In genomic region chr10:120409131-120409530, GRCm38 (mm10) we compare ENCODE assay signal across 21 mouse cellular contexts.
A peak's percentile ranks its signal among the peaks of the same experiment; 100 is the strongest.
DNase-seq lines count a peak whose midpoint lies in the region; ATAC-seq and TF ChIP-seq lines count a peak whose summit lies in the region.
"Had no signal": no experiment of that assay in that cellular context is flagged by ENCODE, and none has a peak within 500 bp of the region (broad histone marks: within the 10 kb centered on the region; RNA-seq: fewer than 3 reads in every experiment).

No protein-coding gene starts in this region.

- H3K36me3 ChIP-seq in heart, embryonic 10.5 days: peaks cover 10% of the 10 kb centered on the region
- no peaks in the 10 kb centered on the region for H3K36me3 ChIP-seq in heart, adult 2 months (ENCODE audit: control insufficient read depth, insufficient read depth, low read length)
- H3K36me3 ChIP-seq in heart, embryonic 14.5 days (ENCODE audit: control insufficient read depth, insufficient read depth, low read length): peaks cover 4% of the 10 kb centered on the region; the same call in 1 of the 2 replicates
- peaks cover 47% of the 10 kb centered on the region for H3K36me3 ChIP-seq in embryonic facial prominence, embryonic 10.5 days (replicated peaks)
- H3K36me3 ChIP-seq in hindbrain, postnatal 0 days (ENCODE audit: insufficient read depth, low read length): no peaks in the 10 kb centered on the region
- H3K36me3 ChIP-seq: embryonic facial prominence, embryonic 15.5 days; forebrain, embryonic 15.5 days; hindbrain, embryonic 12.5 days had no signal

- peaks cover 35% of the 10 kb centered on the region for H3K4me1 ChIP-seq in heart, embryonic 10.5 days
- no peaks in the 10 kb centered on the region for H3K4me1 ChIP-seq in heart, adult 2 months (ENCODE audit: control insufficient read depth, insufficient read depth, low read length)
- H3K4me1 ChIP-seq in heart, embryonic 14.5 days (ENCODE audit: control insufficient read depth in 2 of 2, insufficient read depth in 2 of 2, low read length in 2 of 2): peaks cover 7 to 11% of the 10 kb centered on the region in 2 experiments
- H3K4me1 ChIP-seq in embryonic facial prominence, embryonic 10.5 days: peaks cover 38% of the 10 kb centered on the region
- H3K4me1 ChIP-seq in embryonic fibroblast, embryonic 13.5 days (ENCODE audit: control insufficient read depth, insufficient read depth, low read length): peaks cover 15% of the 10 kb centered on the region
- H3K4me1 ChIP-seq in hindbrain, postnatal 0 days (ENCODE audit: insufficient read depth, low read length): 0 out of 2 replicates have a peak, but pooled peaks cover 3% of the 10 kb centered on the region

- no peaks in the 10 kb centered on the region for H3K27me3 ChIP-seq in heart, embryonic 10.5 days (ENCODE audit: insufficient read depth, poor library complexity, severe bottlenecking)
- no peaks in the 10 kb centered on the region for H3K27me3 ChIP-seq in heart, adult 2 months (ENCODE audit: control insufficient read depth, insufficient read depth, low read length)
- H3K27me3 ChIP-seq in heart, embryonic 14.5 days (ENCODE audit: control insufficient read depth, insufficient read depth, low read length): no peaks in the 10 kb centered on the region
- H3K27me3 ChIP-seq in embryonic facial prominence, embryonic 10.5 days (replicated peaks; ENCODE audit: low read depth, poor library complexity, severe bottlenecking): no peaks in the 10 kb centered on the region
- H3K27me3 ChIP-seq in hindbrain, postnatal 0 days (ENCODE audit: insufficient read depth, low read length): no peaks in the 10 kb centered on the region
- H3K27me3 ChIP-seq: CH12.LX; embryonic facial prominence, embryonic 15.5 days; forebrain, embryonic 15.5 days; hindbrain, embryonic 12.5 days; Patski had no signal

- ATAC-seq in heart, embryonic 14.5 days (ENCODE audit: insufficient number of reproducible peaks, insufficient read depth, low FRiP score, low read depth): no peak; the same call in 1 of the 2 replicates
- no peak for ATAC-seq in hindbrain, postnatal 0 days
- ATAC-seq: activated CD4-positive, CD25-positive, alpha-beta regulatory T cell, adult 4 months; forebrain, embryonic 15.5 days; hindbrain, embryonic 16.5 days; Patski had no signal

- H3K4me3 ChIP-seq in heart, embryonic 10.5 days: no peak overlapping the region
- no peak overlapping the region for H3K4me3 ChIP-seq in heart, adult 2 months
- no peak overlapping the region for H3K4me3 ChIP-seq in heart, embryonic 14.5 days (ENCODE audit: control insufficient read depth in 1 of 2, insufficient read depth in 1 of 2, low read depth in 1 of 2, low read length in 2 of 2)
- no peak overlapping the region for H3K4me3 ChIP-seq in embryonic facial prominence, embryonic 10.5 days
- no peak overlapping the region for H3K4me3 ChIP-seq in embryonic fibroblast, embryonic 13.5 days (ENCODE audit: insufficient read depth, low read length)
- no peak overlapping the region for H3K4me3 ChIP-seq in hindbrain, postnatal 0 days (ENCODE audit: low read length)
- H3K4me3 ChIP-seq: embryonic facial prominence, embryonic 15.5 days; forebrain, embryonic 15.5 days; hindbrain, embryonic 12.5 days had no signal

- H3K27ac ChIP-seq in heart, embryonic 10.5 days: peak overlapping the region; percentile 66; the same call in 1 of the 2 replicates
- no peak overlapping the region for H3K27ac ChIP-seq in heart, adult 2 months
- peak overlapping the region; percentile 2 to 16; a peak in 2 of 4 replicates for H3K27ac ChIP-seq in heart, embryonic 14.5 days (replicated peaks in 1 of 2; ENCODE audit: control insufficient read depth in 1 of 2, insufficient read depth in 1 of 2, low read depth in 2 of 2, low read length in 2 of 2)
- H3K27ac ChIP-seq in embryonic facial prominence, embryonic 10.5 days (replicated peaks): 0 out of 2 replicates have a peak overlapping the region, but pooled peaks have one; percentile 19
- peak overlapping the region; percentile 20; the same call in 1 of the 2 replicates for H3K27ac ChIP-seq in embryonic fibroblast, embryonic 13.5 days (ENCODE audit: insufficient read depth, low read length)
- no peak overlapping the region for H3K27ac ChIP-seq in hindbrain, postnatal 0 days
- H3K27ac ChIP-seq: embryonic facial prominence, embryonic 15.5 days; forebrain, embryonic 15.5 days; hindbrain, embryonic 12.5 days; kidney, postnatal 0 days had no signal

- WGBS in heart, embryonic 10.5 days: 58% methylated on average over 9 of the region's 9 CpGs
- 76% methylated on average over 9 of the region's 9 CpGs for WGBS in heart, adult 2 months
- 38% methylated on average over 9 of the region's 9 CpGs for WGBS in heart, embryonic 14.5 days
- 86% methylated on average over 9 of the region's 9 CpGs for WGBS in embryonic facial prominence, embryonic 10.5 days
- 79% methylated on average over 9 of the region's 9 CpGs for WGBS in hindbrain, postnatal 0 days

- intact Hi-C loops in heart, adult 2 months (cut with DNase I): no loop called here
- intact Hi-C loops in heart, postnatal 10 days (cut with DNase I): no loop called here

- TF ChIP-seq POLR2A in heart, adult 2 months (IDR thresholded peaks at IDR 0.05; ENCODE audit: insufficient read depth, low read depth, low read length): no peak
- no peak for TF ChIP-seq POLR2A in embryonic fibroblast, embryonic 13.5 days (IDR thresholded peaks at IDR 0.05; ENCODE audit: low read depth, low read length)

- DNase-seq in heart, embryonic 10.5 days (ENCODE audit: low spot score): no peak
- no peak for DNase-seq in heart, adult 2 months
- no peak for DNase-seq in heart, postnatal 10 days
- DNase-seq in embryonic facial prominence, embryonic 10.5 days (ENCODE audit: low spot score): no peak
- DNase-seq in hindbrain, postnatal 0 days (ENCODE audit: low spot score): no peak
- DNase-seq: adrenal gland, adult 8-10 months; cerebellum, adult 11-12 months; cerebellum, adult 9-10 months; cerebellum, postnatal 25 days; gastrocnemius, postnatal 36 days; kidney, adult 8-10 months had no signal

- TF ChIP-seq EP300 in heart, adult 2 months (IDR thresholded peaks at IDR 0.05; ENCODE audit: insufficient read depth, low read depth, low read length): no peak

- H3K9ac ChIP-seq in heart, adult 2 months (ENCODE audit: low read depth, low read length): no peak overlapping the region
- H3K9ac ChIP-seq in heart, embryonic 14.5 days (ENCODE audit: low read length): no peak overlapping the region
- H3K9ac ChIP-seq in hindbrain, postnatal 0 days (replicated peaks; ENCODE audit: low read length): no peak overlapping the region
- H3K9ac ChIP-seq: embryonic facial prominence, embryonic 15.5 days; forebrain, embryonic 15.5 days; hindbrain, embryonic 12.5 days had no signal

- H3K9me3 ChIP-seq in heart, embryonic 10.5 days: no peaks in the 10 kb centered on the region
- H3K9me3 ChIP-seq in heart, embryonic 14.5 days (ENCODE audit: control insufficient read depth, low read length): no peaks in the 10 kb centered on the region
- H3K9me3 ChIP-seq in embryonic facial prominence, embryonic 10.5 days: no peaks in the 10 kb centered on the region
- H3K9me3 ChIP-seq in hindbrain, postnatal 0 days (ENCODE audit: low read length): no peaks in the 10 kb centered on the region
- H3K9me3 ChIP-seq: embryonic facial prominence, embryonic 15.5 days; forebrain, embryonic 15.5 days; hindbrain, embryonic 12.5 days had no signal

- TF ChIP-seq CTCF in heart, adult 2 months (IDR thresholded peaks at IDR 0.05): no peak
- no peak for TF ChIP-seq CTCF in embryonic fibroblast, embryonic 13.5 days (IDR thresholded peaks at IDR 0.05; ENCODE audit: borderline replicate concordance, insufficient read depth, low read length)
- no peak for TF ChIP-seq CTCF in hindbrain, postnatal 0 days (IDR thresholded peaks at IDR 0.05; ENCODE audit: low read depth)

- H3K79me2 ChIP-seq in heart, adult 2 months (replicated peaks; ENCODE audit: control insufficient read depth, insufficient read depth, low read length): no peaks in the 10 kb centered on the region

- H3K4me2 ChIP-seq in heart, embryonic 14.5 days (ENCODE audit: low read length): no peak overlapping the region
- H3K4me2 ChIP-seq in hindbrain, postnatal 0 days (ENCODE audit: low read depth, low read length): no peak overlapping the region
- H3K4me2 ChIP-seq: embryonic facial prominence, embryonic 15.5 days; forebrain, embryonic 15.5 days; hindbrain, embryonic 12.5 days had no signal

Comparison
In these comparisons a context has a peak if more than half of its experiments do, and no peak if none do; other contexts are left out.
1. H3K27ac ChIP-seq: peak in heart, embryonic 10.5 days (single experiment), heart, embryonic 14.5 days (2 of 2), embryonic facial prominence, embryonic 10.5 days (single experiment) and embryonic fibroblast, embryonic 13.5 days (single experiment); none in heart, adult 2 months (single experiment) and hindbrain, postnatal 0 days (single experiment).